Mouse (Mus musculus) limb, embryonic 10.5 days (tissue): ENCODE results near the gene Sox1. TPM values are rescaled to one million over a fixed set of nuclear protein-coding genes. Genes with fewer than 3 reads are reported as not detected.

Source experiments
- DNase-seq: peaks from one replicate; pipeline ENCODE4 v3.0.0-alpha.2; 2017; ENCODE audit warnings: low spot score
- H3K27ac ChIP-seq: fragments of 300-500 bp; sonication (generic); 2 replicates; pipeline ENCODE4 v1.5.1; 2016; ENCODE audit warnings: mild to moderate bottlenecking
- H3K27me3 ChIP-seq: fragments of 300-500 bp; sonication (generic); 2 replicates; pipeline ENCODE4 v1.6.1; 2016; ENCODE audit warnings: low read depth, mild to moderate bottlenecking; ENCODE audit not compliant: poor library complexity, severe bottlenecking
- H3K36me3 ChIP-seq: fragments of 300-500 bp; sonication (generic); 2 replicates; pipeline ENCODE4 v1.6.1; 2016; ENCODE audit warnings: mild to moderate bottlenecking, moderate library complexity
- H3K4me1 ChIP-seq: fragments of 300-500 bp; sonication (generic); 2 replicates; pipeline ENCODE4 v1.6.1; 2016
- H3K4me3 ChIP-seq: fragments of 300-500 bp; sonication (generic); 2 replicates; pipeline ENCODE4 v1.5.1; 2016; ENCODE audit warnings: mild to moderate bottlenecking, moderate library complexity
- H3K9me3 ChIP-seq: fragments of 300-500 bp; sonication (generic); replicated peaks from 2 replicates; pipeline ENCODE4 v1.6.1; 2016; ENCODE audit warnings: mild to moderate bottlenecking
- WGBS: fragments of 180-500 bp; shearing (Covaris S2); methylation state at CpG from one replicate; pipeline ENCODE4 v1.1.7; 2016; 5-methylcytosine and 5-hydroxymethylcytosine counted together
- polyA plus RNA-seq: library from polyadenylated mRNA; unstranded; fragments of >200 nt; fragmentation: Nextera tagmentation; extraction: Ambion mirVana; gene quantifications from 2 replicates; pipeline ENCODE4 v1.2.1, GENCODE M21; 2016

Gene Sox1
- polyA plus RNA-seq, 1 experiment from 2014 or later, result not detected

GRCm38 (mm10) chr8:12392801-12393200, 2.3 kb upstream of the Sox1 start:
- no peak for DNase-seq
- Histone ChIP-seq H3K36me3 (no peaks in the 10 kb centered on the region), H3K4me1 (peaks cover 32% of the 10 kb centered on the region), H3K27me3 (peaks cover 100% of the 10 kb centered on the region), H3K9me3 (no peaks in the 10 kb centered on the region), H3K27ac (no peak overlapping the region), H3K4me3 (no peak overlapping the region)
- WGBS, result 15% methylated on average over 1 of the region's 1 CpGs

GRCm38 (mm10) chr8:12394385-12395000, 602 bp upstream of the Sox1 start:
- 2% methylated on average over 22 of the region's 22 CpGs for WGBS
- H3K9me3 ChIP-seq, result no peaks in the 10 kb centered on the region
- H3K27me3 ChIP-seq, result peaks cover 100% of the 10 kb centered on the region
- peak; percentile 28 for DNase-seq
- H3K36me3 ChIP-seq, result no peaks in the 10 kb centered on the region
- H3K4me1 ChIP-seq, result peaks cover 32% of the 10 kb centered on the region
- H3K27ac ChIP-seq, result no peak overlapping the region
- peak overlapping the region; percentile 51 for H3K4me3 ChIP-seq

- no peak overlapping the region for H3K27ac ChIP-seq
- under 1% methylated on average over 93 of the region's 118 CpGs for WGBS
Observed at GRCm38 (mm10) chr8:12396501-12397345, 1.6 kb downstream of the Sox1 start.

GRCm38 (mm10) chr8:12397346-12397925, 2.3 kb downstream of the Sox1 start:
- Histone ChIP-seq H3K27ac (no peak overlapping the region), H3K4me1 (peaks cover 50% of the 10 kb centered on the region), H3K27me3 (peaks cover 100% of the 10 kb centered on the region), H3K9me3 (no peaks in the 10 kb centered on the region), H3K36me3 (no peaks in the 10 kb centered on the region), H3K4me3 (peak overlapping the region; percentile 41)
- WGBS, result under 1% methylated on average over 55 of the region's 59 CpGs
- DNase-seq, result peak; percentile 67

More at GRCm38 (mm10) chr8:12396501-12397345, 1.6 kb downstream of the Sox1 start:
- H3K9me3 ChIP-seq, result no peaks in the 10 kb centered on the region
- DNase-seq, result peak; percentile 71
- H3K27me3 ChIP-seq, result peaks cover 100% of the 10 kb centered on the region
- H3K36me3 ChIP-seq, result no peaks in the 10 kb centered on the region
- peaks cover 47% of the 10 kb centered on the region for H3K4me1 ChIP-seq
- H3K4me3 ChIP-seq, result peak overlapping the region; percentile 41

GRCm38 (mm10) chr8:12398011-12398945, 3.2 kb downstream of the Sox1 start:
- Histone ChIP-seq H3K4me3 (no peak overlapping the region), H3K36me3 (no peaks in the 10 kb centered on the region), H3K27me3 (peaks cover 100% of the 10 kb centered on the region), H3K27ac (no peak overlapping the region), H3K9me3 (no peaks in the 10 kb centered on the region), H3K4me1 (peaks cover 50% of the 10 kb centered on the region)
- WGBS, result 1% methylated on average over 21 of the region's 21 CpGs
- DNase-seq, result no peak

- no peaks in the 10 kb centered on the region for H3K36me3 ChIP-seq
- H3K27me3 ChIP-seq, result peaks cover 100% of the 10 kb centered on the region
- no peak overlapping the region for H3K27ac ChIP-seq
- H3K4me1 ChIP-seq, result peaks cover 49% of the 10 kb centered on the region
- 0% methylated on average over 5 of the region's 5 CpGs for WGBS
- no peak overlapping the region for H3K4me3 ChIP-seq
- no peaks in the 10 kb centered on the region for H3K9me3 ChIP-seq
- DNase-seq, result no peak
Observed at GRCm38 (mm10) chr8:12399421-12400205, 4.5 kb downstream of the Sox1 start.

- under 1% methylated on average over 43 of the region's 44 CpGs for WGBS
- H3K9me3 ChIP-seq, result no peaks in the 10 kb centered on the region
- peak overlapping the region; percentile 38 for H3K4me3 ChIP-seq
- peaks cover 37% of the 10 kb centered on the region for H3K4me1 ChIP-seq
- peaks cover 100% of the 10 kb centered on the region for H3K27me3 ChIP-seq
- H3K27ac ChIP-seq, result peak overlapping the region; percentile 57
- no peaks in the 10 kb centered on the region for H3K36me3 ChIP-seq
- DNase-seq, result peak; percentile 72
Observed at GRCm38 (mm10) chr8:12400611-12401390, 5.7 kb downstream of the Sox1 start.

- Histone ChIP-seq H3K27ac (peak overlapping the region; percentile 57), H3K27me3 (peaks cover 100% of the 10 kb centered on the region)
Observed at GRCm38 (mm10) chr8:12401391-12402270, 6.5 kb downstream of the Sox1 start.

GRCm38 (mm10) chr8:12402709-12403108, 7.6 kb downstream of the Sox1 start:
- Histone ChIP-seq H3K36me3 (no peaks in the 10 kb centered on the region), H3K4me3 (no peak overlapping the region)
- DNase-seq, result no peak

More at GRCm38 (mm10) chr8:12401391-12402270, 6.5 kb downstream of the Sox1 start:
- no peaks in the 10 kb centered on the region for H3K36me3 ChIP-seq
- WGBS, result under 1% methylated on average over 35 of the region's 35 CpGs
- DNase-seq, result no peak
- H3K9me3 ChIP-seq, result no peaks in the 10 kb centered on the region
- H3K4me3 ChIP-seq, result peak overlapping the region; percentile 38
- H3K4me1 ChIP-seq, result peaks cover 28% of the 10 kb centered on the region

GRCm38 (mm10) chr8:12408020-12408419, 12.9 kb downstream of the Sox1 start:
- no peak for DNase-seq
- H3K4me3 ChIP-seq, result no peak overlapping the region
- H3K27me3 ChIP-seq, result peaks cover 83% of the 10 kb centered on the region
- no peaks in the 10 kb centered on the region for H3K4me1 ChIP-seq
- H3K27ac ChIP-seq, result no peak overlapping the region
- no peaks in the 10 kb centered on the region for H3K36me3 ChIP-seq
- 20% methylated on average over 10 of the region's 10 CpGs for WGBS
- H3K9me3 ChIP-seq, result no peaks in the 10 kb centered on the region

More at GRCm38 (mm10) chr8:12402709-12403108, 7.6 kb downstream of the Sox1 start:
- Histone ChIP-seq H3K27ac (no peak overlapping the region), H3K27me3 (peaks cover 100% of the 10 kb centered on the region), H3K9me3 (no peaks in the 10 kb centered on the region), H3K4me1 (peaks cover 19% of the 10 kb centered on the region)
- WGBS, result 4% methylated on average over 9 of the region's 9 CpGs
